Mouse (Mus musculus): Measurements from ENCODE around the gene Osbp. TPM values are rescaled to one million over a fixed set of nuclear protein-coding genes. Genes with fewer than 3 reads are reported as not detected.
"Not testable (repeated sequence)": the region's sequence is repeated elsewhere in the genome, so short reads cannot be mapped to it uniquely, and the experiment has no call there.

Osbp gene
- total RNA-seq (2014; rRNA removed) = 27.3 and 30.3 TPM in 2 replicates
- 2.3 and 3.1 TPM in 2 replicates for polyA plus RNA-seq (2015; fragmentation: Nextera tagmentation; extraction: Ambion mirVana)

DNA sequence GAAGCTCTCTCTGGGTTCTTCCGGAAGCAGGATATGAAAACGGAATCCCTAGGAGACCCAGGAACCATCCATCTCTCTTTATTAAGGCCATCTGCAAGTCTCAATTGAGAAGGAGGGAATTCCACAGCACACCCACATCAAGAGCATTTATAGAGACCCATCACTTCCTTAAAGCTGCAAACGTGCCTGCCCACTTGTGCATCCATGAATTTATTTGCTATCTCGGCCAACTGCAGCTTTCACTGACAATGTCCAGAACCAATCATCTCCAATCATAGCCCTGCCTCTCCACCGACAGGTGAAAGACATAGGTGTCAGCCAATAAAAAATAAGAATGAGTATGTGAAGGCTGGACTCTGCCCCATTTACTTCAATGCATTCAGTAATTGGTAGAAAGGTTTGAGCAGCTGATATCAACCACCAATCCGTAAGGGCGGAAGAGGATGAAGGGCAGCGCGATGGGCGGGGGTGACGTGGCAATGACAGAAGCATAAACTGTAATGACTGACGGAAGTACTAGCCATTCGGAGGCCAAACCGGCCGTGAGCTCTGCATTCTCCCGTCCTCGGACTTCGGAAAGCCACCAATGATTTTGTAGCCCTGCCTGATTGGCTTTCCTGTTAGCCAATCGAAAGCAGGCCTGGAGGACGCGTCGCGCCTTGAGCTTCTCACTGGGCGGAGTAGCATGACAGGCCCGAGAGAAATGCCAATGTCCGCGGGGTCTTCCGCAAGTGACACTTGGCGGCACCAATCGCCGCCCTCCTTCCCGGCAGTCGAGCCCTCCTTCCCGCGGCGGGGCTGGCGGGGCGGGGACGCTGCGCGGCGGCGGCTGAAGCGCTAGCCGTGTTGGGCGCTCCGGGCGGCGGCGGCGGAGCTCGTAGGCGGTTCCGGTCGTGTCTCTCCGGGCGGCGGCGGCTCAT is at the start of gene Osbp:
TSS of gene Osbp (plus strand) at position 919 of the 920 bp plus-strand sequence.
- H3K4me2 ChIP-seq (ENCODE audit: low read depth) = peak within 1 kb of the TSS; percentile 86
- H3K36me3 ChIP-seq (ENCODE audit: insufficient read depth) = no peaks in the 10 kb centered on the region
- no peaks in the 10 kb centered on the region for H3K27me3 ChIP-seq (ENCODE audit: insufficient read depth, low read length)
- 2% methylated on average over 59 of the region's 59 CpGs for WGBS
- H3K4me1 ChIP-seq (ENCODE audit: insufficient read depth) = peaks cover 8% of the 10 kb centered on the region; the same call in 1 of the 2 replicates
- peak within 1 kb of the TSS; percentile 79 for H3K9ac ChIP-seq
- ATAC-seq (peak; percentile 95), DNase-seq (peak; percentile 100)
- no peaks in the 10 kb centered on the region for H3K9me3 ChIP-seq (ENCODE audit: low read length)
- no peak for TF ChIP-seq CTCF (IDR thresholded peaks at IDR 0.05; ENCODE audit: low read depth)
- peak within 1 kb of the TSS; percentile 91 for H3K27ac ChIP-seq (ENCODE audit: low read depth, low read length)
- peak within 1 kb of the TSS; percentile 99 for H3K4me3 ChIP-seq (ENCODE audit: low read depth, low read length)

DNA sequence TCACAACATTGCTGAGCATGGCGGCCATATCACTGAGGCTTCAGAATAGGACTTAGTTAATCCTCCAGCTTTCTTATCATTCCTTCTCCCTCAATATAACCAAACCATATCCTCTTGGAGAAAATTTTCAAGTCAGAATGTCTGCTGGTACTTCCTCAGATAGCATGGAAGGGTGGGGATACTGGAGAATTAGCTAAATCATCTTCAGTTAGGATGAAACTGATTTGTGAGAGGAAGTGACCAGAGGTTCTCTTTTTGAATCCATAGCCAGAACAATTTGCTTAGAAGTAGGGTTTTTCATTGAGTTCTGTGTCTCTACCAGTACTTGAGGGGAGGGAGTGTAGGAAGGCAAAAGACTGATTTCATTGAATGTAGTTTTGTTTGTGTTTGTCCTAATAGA is 43.7 kb upstream of the Osbp start:
- no peak overlapping the region for H3K9ac ChIP-seq
- peaks cover 60% of the 10 kb centered on the region for H3K36me3 ChIP-seq (ENCODE audit: insufficient read depth)
- no peaks in the 10 kb centered on the region for H3K9me3 ChIP-seq (ENCODE audit: low read length)
- no peak overlapping the region for H3K4me3 ChIP-seq (ENCODE audit: low read depth, low read length)
- H3K27ac ChIP-seq (ENCODE audit: low read depth, low read length) = no peak overlapping the region
- H3K27me3 ChIP-seq (ENCODE audit: insufficient read depth, low read length) = no peaks in the 10 kb centered on the region
- no peak overlapping the region for H3K4me2 ChIP-seq (ENCODE audit: low read depth)
- no peak for DNase-seq
- H3K4me1 ChIP-seq (ENCODE audit: insufficient read depth) = no peaks in the 10 kb centered on the region
- TF ChIP-seq CTCF (IDR thresholded peaks at IDR 0.05; ENCODE audit: low read depth) = no peak
- 96% methylated on average over 1 of the region's 1 CpGs for WGBS
- ATAC-seq = no peak

DNA sequence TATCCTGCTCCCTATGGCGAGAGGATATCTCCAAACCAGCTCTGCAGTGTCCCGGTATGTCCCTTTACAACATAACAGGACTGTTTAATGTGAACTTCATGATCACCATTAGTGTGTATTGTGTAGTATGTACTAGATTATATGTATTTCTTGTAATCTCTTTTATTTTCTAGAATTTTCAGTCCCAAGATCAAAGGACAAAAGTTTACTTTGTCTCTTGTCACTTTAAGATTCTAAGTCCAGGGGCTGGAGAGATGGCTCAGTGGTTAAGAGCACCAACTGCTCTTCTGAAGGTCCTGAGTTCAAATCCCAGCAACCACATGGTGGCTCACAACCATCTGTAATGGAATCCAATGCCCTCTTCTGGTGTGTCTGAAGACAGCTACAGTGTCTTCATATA is 43.2 kb upstream of the Osbp start:
- 97% methylated on average over 2 of the region's 2 CpGs for WGBS
- not testable (repeated sequence) for H3K4me1 ChIP-seq (ENCODE audit: insufficient read depth); H3K9me3 ChIP-seq (ENCODE audit: low read length); H3K27ac ChIP-seq (ENCODE audit: low read depth, low read length); H3K4me3 ChIP-seq (ENCODE audit: low read depth, low read length); H3K4me2 ChIP-seq (ENCODE audit: low read depth); H3K27me3 ChIP-seq (ENCODE audit: insufficient read depth, low read length); ATAC-seq; DNase-seq; H3K9ac ChIP-seq
- peaks cover 63% of the 10 kb centered on the region for H3K36me3 ChIP-seq (ENCODE audit: insufficient read depth)

- H3K4me2 ChIP-seq (ENCODE audit: low read depth) = no peak overlapping the region
- no peaks in the 10 kb centered on the region for H3K9me3 ChIP-seq (ENCODE audit: low read length)
- H3K4me1 ChIP-seq (ENCODE audit: insufficient read depth) = no peaks in the 10 kb centered on the region
- DNase-seq (no peak), ATAC-seq (no peak)
- 93% methylated on average over 2 of the region's 2 CpGs for WGBS
- H3K4me3 ChIP-seq (ENCODE audit: low read depth, low read length) = no peak overlapping the region
- H3K27ac ChIP-seq (ENCODE audit: low read depth, low read length) = no peak overlapping the region
- TF ChIP-seq CTCF (IDR thresholded peaks at IDR 0.05; ENCODE audit: low read depth) = no peak
- no peak overlapping the region for H3K9ac ChIP-seq
- peaks cover 74% of the 10 kb centered on the region for H3K36me3 ChIP-seq (ENCODE audit: insufficient read depth)
- no peaks in the 10 kb centered on the region for H3K27me3 ChIP-seq (ENCODE audit: insufficient read depth, low read length)
These were observed 39.4 kb upstream of the Osbp start for GRCm38 (mm10) chr19:11926380-11926779.

- Histone ChIP-seq H3K27me3 (ENCODE audit: insufficient read depth, low read length) (no peaks in the 10 kb centered on the region), H3K9me3 (ENCODE audit: low read length) (no peaks in the 10 kb centered on the region), H3K27ac (ENCODE audit: low read depth, low read length) (no peak overlapping the region), H3K4me2 (ENCODE audit: low read depth) (no peak overlapping the region), H3K4me3 (ENCODE audit: low read depth, low read length) (no peak overlapping the region), H3K4me1 (ENCODE audit: insufficient read depth) (no peaks in the 10 kb centered on the region), H3K9ac (no peak overlapping the region), H3K36me3 (ENCODE audit: insufficient read depth) (peaks cover 76% of the 10 kb centered on the region)
- WGBS = 98% methylated on average over 4 of the region's 4 CpGs
- DNase-seq (no peak), ATAC-seq (no peak)
- TF ChIP-seq CTCF (IDR thresholded peaks at IDR 0.05; ENCODE audit: low read depth) = no peak
These were observed 37.6 kb upstream of the Osbp start for GRCm38 (mm10) chr19:11928025-11928748.

DNA sequence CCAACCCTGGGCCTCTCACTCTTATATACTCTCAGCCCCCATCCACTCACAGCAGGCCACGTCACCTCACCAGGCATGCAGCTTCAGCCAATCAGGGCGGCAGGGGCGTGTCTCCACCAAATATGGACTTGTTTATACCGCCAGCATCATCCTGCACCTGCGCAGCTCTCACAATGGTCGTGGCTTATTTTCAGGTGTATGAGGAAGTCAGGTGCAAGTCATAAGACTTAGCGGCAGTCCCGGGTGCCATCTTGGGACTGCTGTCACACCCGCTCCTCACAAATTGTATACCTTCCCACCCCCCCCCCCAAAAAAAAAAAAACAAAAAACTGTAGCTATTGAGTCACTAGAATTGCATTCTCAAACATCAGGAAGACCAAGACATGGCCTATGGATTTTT is 19.3 kb upstream of the Osbp start:
- H3K27ac ChIP-seq (ENCODE audit: low read depth, low read length); H3K4me2 ChIP-seq (ENCODE audit: low read depth); H3K4me1 ChIP-seq (ENCODE audit: insufficient read depth); H3K4me3 ChIP-seq (ENCODE audit: low read depth, low read length); ATAC-seq; DNase-seq; H3K9me3 ChIP-seq (ENCODE audit: low read length); H3K27me3 ChIP-seq (ENCODE audit: insufficient read depth, low read length); H3K9ac ChIP-seq: not testable (repeated sequence)
- 96% methylated on average over 8 of the region's 9 CpGs for WGBS
- H3K36me3 ChIP-seq (ENCODE audit: insufficient read depth) = peaks cover 34% of the 10 kb centered on the region

- 45% methylated on average over 1 of the region's 1 CpGs for WGBS
- no peak for TF ChIP-seq CTCF (IDR thresholded peaks at IDR 0.05; ENCODE audit: low read depth)
- Histone ChIP-seq H3K9me3 (ENCODE audit: low read length) (no peaks in the 10 kb centered on the region), H3K27me3 (ENCODE audit: insufficient read depth, low read length) (no peaks in the 10 kb centered on the region), H3K4me2 (ENCODE audit: low read depth) (no peak overlapping the region), H3K36me3 (ENCODE audit: insufficient read depth) (peaks cover 10% of the 10 kb centered on the region; the same call in 1 of the 2 replicates), H3K9ac (no peak overlapping the region), H3K27ac (ENCODE audit: low read depth, low read length) (no peak overlapping the region), H3K4me1 (ENCODE audit: insufficient read depth) (no peaks in the 10 kb centered on the region), H3K4me3 (ENCODE audit: low read depth, low read length) (no peak overlapping the region)
- DNase-seq (no peak), ATAC-seq (no peak)
These were observed 15.9 kb upstream of the Osbp start for GRCm38 (mm10) chr19:11949878-11950277.
